Mouse (Mus musculus): Measurements from ENCODE around the gene Dhx57. TPM values are rescaled to one million over a fixed set of nuclear protein-coding genes. Genes with fewer than 3 reads are reported as not detected.
A peak's percentile ranks its signal among the peaks of the same experiment; 100 is the strongest.
"Not testable (repeated sequence)": the region's sequence is repeated elsewhere in the genome, so short reads cannot be mapped to it uniquely, and the experiment has no call there.

Gene Dhx57
- polyA plus RNA-seq, 1 experiment from 2014 or later = 3.4 TPM

GRCm38 (mm10) chr17:80254421-80254820, 35.9 kb downstream of the Dhx57 start:
- Histone ChIP-seq H3K27ac (no peak overlapping the region; the same call in 1 of the 2 replicates), H3K9me3 (replicated peaks) (no peaks in the 10 kb centered on the region), H3K9ac (no peak overlapping the region), H3K36me3 (peaks cover 74% of the 10 kb centered on the region), H3K4me1 (replicated peaks) (peaks cover 7% of the 10 kb centered on the region), H3K4me2 (no peak overlapping the region), H3K27me3 (no peaks in the 10 kb centered on the region), H3K4me3 (replicated peaks) (no peak overlapping the region)
- DNase-seq (no peak), ATAC-seq (ENCODE audit: low read depth) (no peak; the same call in 1 of the 2 replicates)
- WGBS (ENCODE audit: insufficient replicate concordance) = 85% methylated on average over 5 of the region's 5 CpGs

- Histone ChIP-seq H3K4me1 (replicated peaks) (peaks cover 7% of the 10 kb centered on the region), H3K36me3 (peaks cover 71% of the 10 kb centered on the region), H3K27ac (no peak overlapping the region), H3K9me3 (replicated peaks) (no peaks in the 10 kb centered on the region), H3K4me3 (replicated peaks) (no peak overlapping the region), H3K27me3 (no peaks in the 10 kb centered on the region), H3K9ac (no peak overlapping the region), H3K4me2 (no peak overlapping the region)
- 0 out of 2 replicates have a peak, but pooled peaks have one; percentile 29 for ATAC-seq (ENCODE audit: low read depth)
- DNase-seq = no peak
- 73% methylated on average over 13 of the region's 13 CpGs for WGBS (ENCODE audit: insufficient replicate concordance)
These were observed 37.3 kb downstream of the Dhx57 start for GRCm38 (mm10) chr17:80252757-80253525.

- ATAC-seq (ENCODE audit: low read depth) (peak; percentile 72), DNase-seq (no peak)
- Histone ChIP-seq H3K9ac (no peak overlapping the region), H3K9me3 (replicated peaks) (no peaks in the 10 kb centered on the region), H3K4me2 (no peak overlapping the region), H3K4me1 (replicated peaks) (0 out of 2 replicates have a peak, but pooled peaks cover 5% of the 10 kb centered on the region), H3K27ac (peak overlapping the region; percentile 54; the same call in 1 of the 2 replicates), H3K27me3 (no peaks in the 10 kb centered on the region), H3K4me3 (replicated peaks) (no peak overlapping the region), H3K36me3 (peaks cover 63% of the 10 kb centered on the region)
- 68% methylated on average over 13 of the region's 13 CpGs for WGBS (ENCODE audit: insufficient replicate concordance)
These were observed 47.2 kb downstream of the Dhx57 start for GRCm38 (mm10) chr17:80243116-80243515.

- WGBS (ENCODE audit: insufficient replicate concordance) = 82% methylated on average over 9 of the region's 9 CpGs
- no peak for DNase-seq
- peaks cover 56% of the 10 kb centered on the region for H3K36me3 ChIP-seq
- no peak overlapping the region for H3K9ac ChIP-seq
- H3K4me1 ChIP-seq (replicated peaks) = 0 out of 2 replicates have a peak, but pooled peaks cover 5% of the 10 kb centered on the region
- H3K4me2 ChIP-seq = no peak overlapping the region
- H3K9me3 ChIP-seq (replicated peaks) = no peaks in the 10 kb centered on the region
- ATAC-seq (ENCODE audit: low read depth) = no peak
- no peaks in the 10 kb centered on the region for H3K27me3 ChIP-seq
- H3K4me3 ChIP-seq (replicated peaks) = no peak overlapping the region
- no peak overlapping the region for H3K27ac ChIP-seq
These were observed 48.7 kb downstream of the Dhx57 start for GRCm38 (mm10) chr17:80241594-80241993.

- no peak overlapping the region for H3K9ac ChIP-seq
- no peak overlapping the region for H3K27ac ChIP-seq
- no peaks in the 10 kb centered on the region for H3K27me3 ChIP-seq
- 79% methylated on average over 5 of the region's 5 CpGs for WGBS (ENCODE audit: insufficient replicate concordance)
- H3K36me3 ChIP-seq = peaks cover 36% of the 10 kb centered on the region
- no peak for ATAC-seq (ENCODE audit: low read depth)
- H3K4me3 ChIP-seq (replicated peaks) = no peak overlapping the region
- no peaks in the 10 kb centered on the region for H3K9me3 ChIP-seq (replicated peaks)
- H3K4me2 ChIP-seq = no peak overlapping the region
- no peak for DNase-seq
- peaks cover 6% of the 10 kb centered on the region for H3K4me1 ChIP-seq (replicated peaks)
These were observed 52.8 kb downstream of the Dhx57 start for GRCm38 (mm10) chr17:80237475-80237874.

GRCm38 (mm10) chr17:80236805-80237204, 53.5 kb downstream of the Dhx57 start:
- Histone ChIP-seq H3K4me2 (no peak overlapping the region), H3K36me3 (peaks cover 30% of the 10 kb centered on the region), H3K9me3 (replicated peaks) (no peaks in the 10 kb centered on the region), H3K9ac (no peak overlapping the region), H3K4me3 (replicated peaks) (no peak overlapping the region), H3K4me1 (replicated peaks) (peaks cover 11% of the 10 kb centered on the region), H3K27me3 (no peaks in the 10 kb centered on the region), H3K27ac (no peak overlapping the region)
- WGBS (ENCODE audit: insufficient replicate concordance) = 73% methylated on average over 3 of the region's 3 CpGs
- ATAC-seq (ENCODE audit: low read depth) = no peak
- DNase-seq = no peak

GRCm38 (mm10) chr17:80235477-80235876, 54.8 kb downstream of the Dhx57 start:
- WGBS (ENCODE audit: insufficient replicate concordance) = 69% methylated on average over 3 of the region's 3 CpGs
- peaks cover 18% of the 10 kb centered on the region for H3K4me1 ChIP-seq (replicated peaks)
- no peak overlapping the region for H3K9ac ChIP-seq
- H3K9me3 ChIP-seq (replicated peaks) = no peaks in the 10 kb centered on the region
- no peak overlapping the region for H3K27ac ChIP-seq
- DNase-seq (no peak), ATAC-seq (ENCODE audit: low read depth) (no peak)
- no peak overlapping the region for H3K4me3 ChIP-seq (replicated peaks)
- peaks cover 24% of the 10 kb centered on the region for H3K36me3 ChIP-seq
- H3K4me2 ChIP-seq = no peak overlapping the region
- no peaks in the 10 kb centered on the region for H3K27me3 ChIP-seq

- Histone ChIP-seq H3K27ac (no peak overlapping the region), H3K9ac (no peak overlapping the region), H3K9me3 (replicated peaks) (no peaks in the 10 kb centered on the region), H3K36me3 (peaks cover 16% of the 10 kb centered on the region), H3K4me2 (no peak overlapping the region), H3K4me3 (replicated peaks) (no peak overlapping the region), H3K4me1 (replicated peaks) (peaks cover 18% of the 10 kb centered on the region), H3K27me3 (no peaks in the 10 kb centered on the region)
- 74% methylated on average over 7 of the region's 7 CpGs for WGBS (ENCODE audit: insufficient replicate concordance)
- DNase-seq = no peak
- no peak for ATAC-seq (ENCODE audit: low read depth)
These were observed 55.9 kb downstream of the Dhx57 start for GRCm38 (mm10) chr17:80234376-80234775.

- Histone ChIP-seq H3K4me3 (replicated peaks) (no peak overlapping the region), H3K9me3 (replicated peaks) (no peaks in the 10 kb centered on the region), H3K4me2 (no peak overlapping the region), H3K4me1 (replicated peaks) (peaks cover 18% of the 10 kb centered on the region), H3K9ac (no peak overlapping the region), H3K27me3 (no peaks in the 10 kb centered on the region), H3K27ac (no peak overlapping the region), H3K36me3 (peaks cover 18% of the 10 kb centered on the region)
- ATAC-seq (ENCODE audit: low read depth) = no peak; the same call in 1 of the 2 replicates
- no peak for DNase-seq
- WGBS (ENCODE audit: insufficient replicate concordance) = 72% methylated on average over 5 of the region's 5 CpGs
These were observed 56.4 kb downstream of the Dhx57 start for GRCm38 (mm10) chr17:80233844-80234243.

- Histone ChIP-seq H3K9ac (no peak overlapping the region), H3K27ac (no peak overlapping the region), H3K36me3 (peaks cover 22% of the 10 kb centered on the region), H3K4me1 (replicated peaks) (peaks cover 24% of the 10 kb centered on the region), H3K27me3 (no peaks in the 10 kb centered on the region), H3K4me2 (no peak overlapping the region), H3K4me3 (replicated peaks) (no peak overlapping the region), H3K9me3 (replicated peaks) (no peaks in the 10 kb centered on the region)
- DNase-seq = no peak
- 79% methylated on average over 2 of the region's 2 CpGs for WGBS (ENCODE audit: insufficient replicate concordance)
- ATAC-seq (ENCODE audit: low read depth) = no peak
These were observed 60.9 kb downstream of the Dhx57 start for GRCm38 (mm10) chr17:80229396-80229795.

- not testable (repeated sequence) for ATAC-seq (ENCODE audit: low read depth); DNase-seq; H3K9me3 ChIP-seq (replicated peaks); H3K27me3 ChIP-seq
- Histone ChIP-seq H3K4me1 (replicated peaks) (peaks cover 23% of the 10 kb centered on the region), H3K4me2 (peak overlapping the region; percentile 76), H3K36me3 (peaks cover 19% of the 10 kb centered on the region), H3K4me3 (replicated peaks) (peak overlapping the region; percentile 70), H3K27ac (peak overlapping the region; percentile 81), H3K9ac (peak overlapping the region; percentile 78)
- WGBS (ENCODE audit: insufficient replicate concordance) = 30% methylated on average over 5 of the region's 5 CpGs
These were observed 65.1 kb downstream of the Dhx57 start for GRCm38 (mm10) chr17:80225142-80225541.
